In genomic region chr5:9895297-9895696, GRCm38 (mm10) we compare ENCODE assay signal across 22 mouse cellular contexts.
"Had no signal": no experiment of that assay in that cellular context is flagged by ENCODE, and none has a peak within 500 bp of the region (broad histone marks: within the 10 kb centered on the region; RNA-seq: fewer than 3 reads in every experiment).

No protein-coding gene starts in this region.

- H3K4me1 ChIP-seq: kidney, embryonic 15.5 days; limb, embryonic 12.5 days; limb, embryonic 15.5 days; midbrain, embryonic 13.5 days; neural tube, embryonic 13.5 days; stomach, embryonic 15.5 days had no signal

- H3K9ac ChIP-seq: kidney, embryonic 15.5 days; limb, embryonic 12.5 days; limb, embryonic 15.5 days; liver, embryonic 14.5 days; liver, postnatal 0 days; lung, embryonic 14.5 days; midbrain, embryonic 13.5 days; neural tube, embryonic 13.5 days; stomach, embryonic 15.5 days had no signal

- ATAC-seq: liver, postnatal 0 days; lung, postnatal 0 days; midbrain, embryonic 13.5 days had no signal

- H3K27me3 ChIP-seq: kidney, embryonic 15.5 days; limb, embryonic 12.5 days; limb, embryonic 15.5 days; midbrain, embryonic 13.5 days; neural tube, embryonic 13.5 days; stomach, embryonic 15.5 days had no signal

- H3K36me3 ChIP-seq: kidney, embryonic 15.5 days; limb, embryonic 12.5 days; limb, embryonic 15.5 days; midbrain, embryonic 13.5 days; neural tube, embryonic 13.5 days; stomach, embryonic 15.5 days had no signal

- H3K4me2 ChIP-seq: kidney, embryonic 15.5 days; limb, embryonic 12.5 days; limb, embryonic 15.5 days; liver, embryonic 11.5 days; lung, embryonic 14.5 days; midbrain, embryonic 13.5 days; neural tube, embryonic 13.5 days; stomach, embryonic 15.5 days had no signal

- H3K4me3 ChIP-seq: kidney, embryonic 15.5 days; left cerebral cortex, adult 2 months; limb, embryonic 12.5 days; limb, embryonic 15.5 days; midbrain, embryonic 13.5 days; myocyte; neural tube, embryonic 13.5 days; stomach, embryonic 15.5 days had no signal

- H3K9me3 ChIP-seq: kidney, embryonic 15.5 days; limb, embryonic 12.5 days; limb, embryonic 15.5 days; midbrain, embryonic 13.5 days; neural tube, embryonic 13.5 days; stomach, embryonic 15.5 days had no signal

- DNase-seq: kidney, postnatal 10 days; kidney, postnatal 36 days; layer of hippocampus, postnatal 36 days; left cerebral cortex, postnatal 4 days; liver, postnatal 0 days; lung, embryonic 14.5 days; retina, postnatal 1 day; right cerebral cortex, postnatal 25 days; spleen, adult 18-20 months; thymus, postnatal 36 days had no signal

- H3K27ac ChIP-seq: kidney, embryonic 15.5 days; left cerebral cortex, adult 2 months; limb, embryonic 12.5 days; limb, embryonic 15.5 days; liver, embryonic 14.5 days; macrophage; midbrain, embryonic 13.5 days; neural tube, embryonic 13.5 days; stomach, embryonic 15.5 days had no signal
